Mouse (Mus musculus) limb, embryonic 11.5 days (tissue): ENCODE measurements around the gene Cdkl3. TPM values are rescaled to one million over a fixed set of nuclear protein-coding genes. Genes with fewer than 3 reads are reported as not detected.

Source experiments
- ATAC-seq: fragments of 200-750 bp; cut with Nextera tagmentation; 2 replicates; pipeline ENCODE4 v1.8.0; 2017; ENCODE audit warnings: low read depth; ENCODE audit not compliant: insufficient number of reproducible peaks, low FRiP score, low TSS enrichment
- DNase-seq: peaks from one replicate; pipeline ENCODE4 v3.0.0-alpha.2; 2015; ENCODE audit warnings: low spot score
- H3K27ac ChIP-seq: fragments of 300-500 bp; sonication (generic); replicated peaks from 2 replicates; pipeline ENCODE4 v1.5.1; 2014; ENCODE audit warnings: low read depth, mild to moderate bottlenecking, low read length
- H3K27me3 ChIP-seq: fragments of 300-500 bp; sonication (generic); 2 replicates; pipeline ENCODE4 v1.6.1; 2014; ENCODE audit warnings: mild to moderate bottlenecking, low read length, mixed read lengths; ENCODE audit not compliant: control insufficient read depth, insufficient read depth
- H3K36me3 ChIP-seq: fragments of 300-500 bp; sonication (generic); 2 replicates; pipeline ENCODE4 v1.6.1; 2014; ENCODE audit warnings: mild to moderate bottlenecking, low read length, moderate library complexity, mixed read lengths; ENCODE audit not compliant: control insufficient read depth, insufficient read depth
- H3K4me1 ChIP-seq: fragments of 300-500 bp; sonication (generic); 2 replicates; pipeline ENCODE4 v1.6.1; 2014; ENCODE audit warnings: low read length, mixed read lengths; ENCODE audit not compliant: control insufficient read depth, insufficient read depth
- H3K4me2 ChIP-seq: fragments of 300-500 bp; sonication (generic); 2 replicates; pipeline ENCODE4 v1.6.1; 2014; ENCODE audit warnings: low read depth, mild to moderate bottlenecking, moderate library complexity; ENCODE audit not compliant: severe bottlenecking
- H3K4me3 ChIP-seq: fragments of 300-500 bp; sonication (generic); 2 replicates; pipeline ENCODE4 v1.5.1; 2014; ENCODE audit warnings: low read depth, low read length
- H3K9ac ChIP-seq: fragments of 300-500 bp; sonication (generic); 2 replicates; pipeline ENCODE4 v1.6.1; 2014; ENCODE audit warnings: mild to moderate bottlenecking, low read length
- H3K9me3 ChIP-seq: fragments of 300-500 bp; sonication (generic); 2 replicates; pipeline ENCODE4 v1.6.1; 2016; ENCODE audit warnings: low read length; ENCODE audit not compliant: control insufficient read depth
- WGBS: fragments of 180-500 bp; shearing (Covaris S2); extraction: QIAGEN DNeasy Blood & Tissue Kit; methylation state at CpG from one replicate; pipeline ENCODE4 v1.1.7; 2014; 5-methylcytosine and 5-hydroxymethylcytosine counted together
- polyA plus RNA-seq: library from polyadenylated mRNA; unstranded; fragments of >200 nt; fragmentation: Nextera tagmentation; extraction: Ambion mirVana; gene quantifications from 2 replicates; pipeline ENCODE4 v1.2.1, GENCODE M21; 2014

Cdkl3 gene
- polyA plus RNA-seq, 1 experiment from 2014 or later = 9.6 TPM

DNA sequence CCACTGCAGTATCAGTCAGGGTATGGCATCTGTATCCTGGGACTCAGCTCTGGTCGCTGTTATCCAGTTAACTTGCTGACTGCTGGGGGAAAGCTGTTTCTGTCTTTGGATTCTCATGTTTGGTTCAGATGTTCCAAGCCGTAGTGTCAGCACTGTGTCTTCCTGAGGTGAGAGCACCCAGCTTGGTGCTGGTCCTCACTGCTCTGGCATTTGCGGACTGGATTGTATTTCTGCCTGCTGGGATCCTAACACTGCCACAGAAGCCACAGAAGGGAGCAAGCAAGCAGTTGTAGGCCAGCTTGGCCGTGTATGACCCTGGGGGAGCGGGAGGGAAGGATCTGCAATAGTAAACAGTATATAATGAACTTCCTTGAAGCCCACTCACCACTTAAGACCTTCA lies 37.4 kb upstream of the Cdkl3 start:
- no peak overlapping the region for H3K4me2 ChIP-seq
- no peaks in the 10 kb centered on the region for H3K27me3 ChIP-seq
- 87% methylated on average over 5 of the region's 5 CpGs for WGBS
- 0 out of 2 replicates have a peak, but pooled peaks cover 2% of the 10 kb centered on the region for H3K4me1 ChIP-seq
- ATAC-seq (no peak), DNase-seq (no peak)
- no peak overlapping the region for H3K9ac ChIP-seq
- H3K9me3 ChIP-seq = no peaks in the 10 kb centered on the region
- H3K4me3 ChIP-seq = no peak overlapping the region
- H3K27ac ChIP-seq = no peak overlapping the region
- H3K36me3 ChIP-seq = peaks cover 6% of the 10 kb centered on the region; the same call in 1 of the 2 replicates

DNA sequence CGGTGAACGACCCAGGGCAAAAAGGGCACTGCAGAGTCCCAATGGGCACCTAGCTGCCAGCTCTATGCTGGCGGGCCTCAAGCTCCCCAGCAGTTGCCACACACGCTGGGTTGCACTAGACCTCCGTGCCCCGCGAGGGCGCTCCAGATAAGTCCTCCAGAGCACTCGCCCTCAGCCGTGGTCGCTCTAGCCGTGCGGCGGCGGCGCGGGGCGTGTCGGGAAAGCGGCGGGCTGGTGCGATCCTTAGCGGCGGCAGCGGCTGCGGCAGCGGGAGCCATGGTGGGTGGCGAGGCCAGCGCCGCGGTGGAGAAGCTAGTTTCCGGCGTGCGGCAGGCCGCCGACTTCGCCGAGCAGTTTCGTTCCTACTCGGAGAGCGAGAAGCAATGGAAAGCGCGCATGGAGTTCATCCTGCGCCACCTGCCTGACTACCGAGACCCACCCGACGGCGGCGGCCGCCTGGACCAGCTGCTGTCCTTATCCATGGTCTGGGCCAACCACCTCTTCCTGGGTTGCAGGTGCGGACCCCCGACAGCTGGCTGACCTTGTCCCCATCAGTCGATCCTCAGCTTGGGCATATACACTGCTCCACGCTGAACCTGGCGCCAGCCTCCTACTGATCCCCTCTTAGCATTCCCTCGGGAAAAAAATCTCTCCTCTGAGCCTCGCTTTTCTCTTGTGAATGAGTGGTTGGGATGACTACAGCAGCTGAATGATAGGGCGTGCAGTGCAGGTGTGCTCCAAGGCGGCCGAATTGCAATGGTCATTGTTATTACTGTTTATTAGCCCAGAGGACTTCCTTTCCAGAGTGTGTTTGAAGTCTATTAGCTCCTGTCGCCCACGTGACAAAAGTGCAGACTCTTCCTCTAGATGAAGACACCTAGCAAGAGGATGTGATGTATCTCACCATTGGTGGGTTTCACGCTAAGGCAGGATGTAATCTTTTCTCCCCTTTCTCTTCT lies 36.3 kb upstream of the Cdkl3 start, which contains the start of gene Cdkn2aipnl:
Gene Cdkn2aipnl, plus strand, starts transcription at position 219 of the 959 bp plus-strand sequence.
- Histone ChIP-seq H3K4me2 (peak within 1 kb of the TSS; percentile 82), H3K27ac (no peak within 1 kb of the TSS), H3K4me1 (0 out of 2 replicates have a peak, but pooled peaks cover 2% of the 10 kb centered on the region), H3K4me3 (peak within 1 kb of the TSS; percentile 71), H3K9me3 (no peaks in the 10 kb centered on the region), H3K36me3 (peaks cover 7% of the 10 kb centered on the region; the same call in 1 of the 2 replicates), H3K9ac (peak within 1 kb of the TSS; percentile 88), H3K27me3 (no peaks in the 10 kb centered on the region)
- WGBS = 2% methylated on average over 63 of the region's 63 CpGs
- DNase-seq = peak; percentile 99
- peak; percentile 80 for ATAC-seq

DNA sequence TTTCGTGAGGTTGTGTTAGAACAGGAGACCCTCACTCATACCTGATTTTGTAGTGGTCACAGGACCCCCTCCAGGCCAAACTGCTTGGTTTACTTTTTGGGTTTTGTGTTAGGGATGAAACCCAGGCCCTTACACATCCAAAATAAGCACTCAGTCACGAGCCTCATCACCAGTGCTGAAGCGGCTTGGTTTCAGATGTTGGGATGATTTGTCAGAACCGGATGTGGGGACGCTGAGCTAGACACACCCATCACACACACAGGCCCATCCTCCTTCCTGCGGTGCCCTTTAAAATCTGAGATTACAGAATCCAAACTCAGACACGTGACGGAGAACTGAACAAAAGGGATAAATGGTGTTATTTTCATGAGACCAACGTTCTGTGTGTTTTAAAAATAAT lies 35.1 kb upstream of the Cdkl3 start:
- H3K9me3 ChIP-seq = no peaks in the 10 kb centered on the region
- DNase-seq (no peak), ATAC-seq (no peak)
- WGBS = 96% methylated on average over 9 of the region's 9 CpGs
- H3K4me1 ChIP-seq = 0 out of 2 replicates have a peak, but pooled peaks cover 2% of the 10 kb centered on the region
- no peak overlapping the region for H3K27ac ChIP-seq
- no peak overlapping the region for H3K4me3 ChIP-seq
- H3K27me3 ChIP-seq = no peaks in the 10 kb centered on the region
- peaks cover 7% of the 10 kb centered on the region for H3K36me3 ChIP-seq
- H3K4me2 ChIP-seq = no peak overlapping the region
- H3K9ac ChIP-seq = no peak overlapping the region

DNA sequence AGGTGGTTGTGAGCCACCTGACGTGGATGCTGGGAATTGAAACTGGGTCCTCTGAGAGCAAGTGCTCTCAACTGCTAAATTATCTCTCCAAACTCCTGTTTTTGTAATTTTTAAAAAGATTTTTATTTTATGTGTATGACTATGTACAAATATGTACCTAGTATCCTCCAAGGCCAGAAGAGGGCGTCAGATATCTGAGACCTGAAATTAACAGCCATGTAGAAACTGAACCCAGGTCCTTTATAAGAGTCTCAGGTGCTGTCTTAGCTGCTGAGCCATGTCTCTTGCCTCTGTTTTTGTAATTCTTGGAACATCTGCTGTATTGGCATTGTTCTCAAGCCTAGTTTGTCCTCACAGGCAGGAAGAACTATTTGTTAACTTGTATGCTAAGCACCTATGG lies 34.5 kb upstream of the Cdkl3 start:
- Histone ChIP-seq H3K4me3 (no peak overlapping the region), H3K36me3 (peaks cover 7% of the 10 kb centered on the region), H3K27ac (no peak overlapping the region), H3K27me3 (no peaks in the 10 kb centered on the region), H3K4me1 (0 out of 2 replicates have a peak, but pooled peaks cover 2% of the 10 kb centered on the region), H3K9ac (no peak overlapping the region), H3K4me2 (no peak overlapping the region), H3K9me3 (no peaks in the 10 kb centered on the region)
- ATAC-seq = no peak
- no peak for DNase-seq
- WGBS = 84% methylated on average over 2 of the region's 2 CpGs

DNA sequence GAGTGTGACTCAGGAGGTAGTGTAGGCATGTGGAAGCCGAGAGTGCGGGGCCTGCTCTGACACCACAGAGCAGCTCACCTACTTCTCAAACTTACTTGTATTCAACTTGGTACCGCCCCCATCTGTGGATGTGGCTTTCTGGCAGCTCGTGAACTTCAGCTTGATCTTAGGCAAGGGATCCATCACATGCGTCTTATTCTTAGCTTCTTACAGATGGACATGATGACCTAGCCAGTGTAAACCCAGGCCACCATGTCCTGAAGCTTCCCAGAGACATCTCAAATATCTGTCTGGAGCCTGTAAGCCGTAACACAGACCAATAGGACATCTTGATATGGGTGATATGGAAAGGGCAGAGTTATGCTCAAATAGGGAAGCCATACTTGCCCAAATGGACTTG lies 32.4 kb upstream of the Cdkl3 start:
- no peak overlapping the region for H3K9ac ChIP-seq
- WGBS = 96% methylated on average over 6 of the region's 6 CpGs
- no peak overlapping the region for H3K27ac ChIP-seq
- H3K4me3 ChIP-seq = no peak overlapping the region
- no peaks in the 10 kb centered on the region for H3K9me3 ChIP-seq
- H3K4me1 ChIP-seq = 0 out of 2 replicates have a peak, but pooled peaks cover 2% of the 10 kb centered on the region
- H3K36me3 ChIP-seq = peaks cover 10% of the 10 kb centered on the region
- ATAC-seq = no peak
- H3K4me2 ChIP-seq = no peak overlapping the region
- H3K27me3 ChIP-seq = no peaks in the 10 kb centered on the region
- no peak for DNase-seq

DNA sequence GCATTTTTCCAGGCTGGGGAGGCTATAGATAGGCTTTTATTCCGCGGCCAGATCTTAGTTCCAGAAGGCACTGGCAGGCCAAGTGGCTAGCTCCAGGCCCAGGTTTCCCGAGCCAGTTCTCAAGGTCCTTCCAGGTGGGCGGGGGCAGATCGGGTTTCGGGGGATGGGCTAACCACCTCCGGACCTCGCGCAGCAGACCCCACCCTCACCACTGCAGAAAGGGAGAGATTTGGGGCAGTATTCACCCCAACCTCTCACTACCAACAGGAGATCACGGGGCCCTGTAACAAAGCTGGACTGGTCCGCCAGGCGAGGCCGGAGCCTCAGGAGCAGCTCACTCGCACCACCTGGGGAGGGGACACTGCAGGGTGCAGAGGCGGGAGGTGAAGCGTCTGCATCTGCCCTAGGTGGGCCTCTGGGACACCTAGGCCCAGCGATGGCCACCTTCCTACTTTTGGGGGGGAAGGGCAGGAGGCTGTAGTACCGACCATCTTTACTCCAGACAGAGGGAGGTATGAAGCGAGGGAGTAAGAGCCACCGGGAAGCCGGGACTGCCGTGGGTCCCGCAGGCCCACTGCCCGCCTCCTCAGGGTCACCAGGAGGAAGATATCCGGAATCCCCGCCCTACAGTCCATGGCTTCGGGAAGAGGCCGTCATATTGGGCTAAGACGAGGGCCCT lies 4.3 kb upstream of the Cdkl3 start:
- Histone ChIP-seq H3K4me2 (peak overlapping the region; percentile 68), H3K27ac (peak overlapping the region; percentile 90), H3K36me3 (peaks cover 13% of the 10 kb centered on the region; the same call in 1 of the 2 replicates), H3K4me3 (peak overlapping the region; percentile 96), H3K9ac (peak overlapping the region; percentile 95), H3K9me3 (no peaks in the 10 kb centered on the region), H3K27me3 (no peaks in the 10 kb centered on the region), H3K4me1 (peaks cover 5% of the 10 kb centered on the region; the same call in 1 of the 2 replicates)
- DNase-seq = peak; percentile 75
- under 1% methylated on average over 29 of the region's 29 CpGs for WGBS
- peak; percentile 44 for ATAC-seq

DNA sequence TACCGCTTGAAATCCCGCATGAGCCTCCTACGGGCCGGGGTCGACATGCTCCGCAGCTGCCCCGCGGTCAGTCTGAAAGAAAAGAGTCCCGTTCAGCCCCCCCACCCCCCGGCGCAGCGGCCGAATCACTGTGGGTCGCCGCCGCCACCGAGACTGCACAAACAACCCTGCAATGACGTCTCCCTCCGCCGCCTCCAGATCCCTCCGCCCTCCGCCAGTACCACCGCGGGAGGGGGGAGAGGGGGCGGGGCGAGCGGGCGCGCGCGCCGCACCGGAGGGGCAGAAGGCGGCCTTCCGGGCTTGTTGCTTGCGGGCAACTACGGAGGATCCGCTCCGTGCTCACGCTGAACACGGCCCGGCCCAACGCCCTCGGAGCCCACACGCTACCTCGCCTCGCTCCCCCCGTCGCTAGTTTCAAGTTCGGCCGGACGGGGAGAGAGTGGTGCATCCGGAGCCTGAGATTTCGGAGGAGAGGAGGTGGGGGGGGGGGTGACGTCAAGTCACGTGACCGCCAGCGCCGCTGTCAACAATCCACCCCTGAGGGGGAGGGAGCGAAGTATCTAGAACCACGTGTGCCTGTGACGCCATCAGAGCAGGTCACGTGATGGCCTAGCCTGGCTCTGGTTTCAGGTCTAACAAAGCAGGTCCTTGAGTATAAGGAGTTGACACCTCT lies 3.6 kb upstream of the Cdkl3 start, which contains the start of gene Ube2b:
Gene Ube2b, minus strand, starts transcription at position 473 of the 673 bp plus-strand sequence.
- DNase-seq = peak; percentile 95
- Histone ChIP-seq H3K4me1 (peaks cover 6% of the 10 kb centered on the region; the same call in 1 of the 2 replicates), H3K27ac (peak within 1 kb of the TSS; percentile 90), H3K9me3 (no peaks in the 10 kb centered on the region), H3K9ac (peak within 1 kb of the TSS; percentile 95), H3K36me3 (peaks cover 10% of the 10 kb centered on the region; the same call in 1 of the 2 replicates), H3K4me2 (peak within 1 kb of the TSS; percentile 68), H3K4me3 (peak within 1 kb of the TSS; percentile 96), H3K27me3 (no peaks in the 10 kb centered on the region)
- peak; percentile 77 for ATAC-seq
- WGBS = 0% methylated on average over 62 of the region's 63 CpGs
